Mouse (Mus musculus) mouse embryonic stem cell (cell line): ENCODE results near the gene Lss.

Experiments
- in situ Hi-C, 2 experiments: fragments of 300-500 bp; cut with MboI; formaldehyde crosslinking; loops; 1 replicate in 1 of 2; 3 replicates in 1 of 2; pipeline ENCODE4 v1.14.3; 2019 to 2020; ENCODE audit warnings: low sequenced_read_pairs in 2 of 2, low pct_unique_long_range_greater_than_20kb in 1 of 2, mixed read lengths in 1 of 2; ENCODE audit not compliant: unreplicated experiment in 1 of 2

The Lss gene

GRCm38 (mm10) chr10:76531375-76531774 lies at the start of gene Lss:
Gene Lss, plus strand, starts transcription at chr10:76531588.
- in situ Hi-C loops, result no loop called here

DNA sequence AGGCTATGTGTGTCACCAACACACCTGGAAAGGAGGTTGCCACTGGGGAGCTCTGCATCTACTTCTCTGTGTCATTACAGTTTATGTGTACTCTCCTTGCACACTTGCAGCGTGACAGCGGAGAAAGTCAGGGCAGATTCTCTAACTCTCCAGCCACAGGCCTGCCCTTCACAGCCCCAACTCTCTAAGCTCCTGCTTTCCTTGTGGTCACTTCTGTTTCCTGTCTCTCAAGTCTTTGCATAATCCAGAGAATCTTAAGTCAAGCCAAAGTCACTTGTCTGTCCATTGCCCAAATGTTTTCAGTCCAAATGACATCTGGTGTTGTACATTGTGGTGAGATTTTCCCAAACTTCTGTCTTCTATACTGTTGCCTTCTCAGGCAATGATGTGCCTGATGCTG lies 45.1 kb upstream of the Lss start:
- in situ Hi-C loops, result no loop called here

DNA sequence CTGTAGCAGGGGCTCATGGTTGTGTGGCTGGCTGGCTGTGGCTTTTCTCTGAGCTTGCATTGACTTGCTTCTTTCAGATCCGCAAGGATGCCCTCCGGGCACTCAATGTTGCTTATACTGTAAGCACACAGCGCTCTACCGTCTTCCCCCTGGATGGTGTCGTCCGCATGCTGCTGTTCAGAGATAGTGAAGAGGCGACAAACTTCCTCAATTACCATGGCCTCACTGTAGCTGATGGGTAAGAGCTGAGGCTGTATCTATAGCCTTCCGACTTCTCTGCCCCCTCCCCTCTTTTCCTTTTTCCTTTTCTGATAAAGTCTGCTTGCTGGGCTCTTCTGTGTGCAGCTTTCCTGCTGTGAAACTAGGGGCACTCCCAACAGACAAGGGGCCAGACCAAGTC lies 43.1 kb upstream of the Lss start:
- in situ Hi-C loops, result no loop called here

- in situ Hi-C loops, result no loop called here
These were observed 42.2 kb upstream of the Lss start for GRCm38 (mm10) chr10:76489205-76489604.

GRCm38 (mm10) chr10:76493527-76493926 lies 37.9 kb upstream of the Lss start:
- in situ Hi-C loops, result no loop called here

DNA sequence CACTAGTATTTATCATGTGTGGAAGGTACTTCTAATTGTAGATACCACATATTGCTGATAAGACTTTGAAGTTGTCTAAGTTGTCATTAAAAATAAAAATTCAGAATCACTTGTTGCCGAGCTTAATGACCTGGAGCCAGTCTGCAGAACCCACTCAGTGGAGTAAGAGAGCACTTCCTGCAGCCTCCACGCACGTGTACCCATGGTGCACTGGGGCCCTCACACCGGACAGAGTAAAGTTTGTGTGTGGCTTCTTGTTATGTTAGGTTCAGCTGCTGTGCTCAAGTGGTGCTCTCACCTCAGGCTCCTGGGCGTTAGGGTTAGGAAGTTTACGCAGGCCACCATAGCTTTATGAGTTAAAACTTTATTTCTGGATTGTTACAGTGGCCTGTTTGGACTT lies 35.9 kb upstream of the Lss start:
- in situ Hi-C loops, result no loop called here

GRCm38 (mm10) chr10:76496366-76496765 lies 35.0 kb upstream of the Lss start:
- in situ Hi-C loops, result no loop called here

GRCm38 (mm10) chr10:76497522-76497921 lies 33.9 kb upstream of the Lss start:
- in situ Hi-C loops, result no loop called here

DNA sequence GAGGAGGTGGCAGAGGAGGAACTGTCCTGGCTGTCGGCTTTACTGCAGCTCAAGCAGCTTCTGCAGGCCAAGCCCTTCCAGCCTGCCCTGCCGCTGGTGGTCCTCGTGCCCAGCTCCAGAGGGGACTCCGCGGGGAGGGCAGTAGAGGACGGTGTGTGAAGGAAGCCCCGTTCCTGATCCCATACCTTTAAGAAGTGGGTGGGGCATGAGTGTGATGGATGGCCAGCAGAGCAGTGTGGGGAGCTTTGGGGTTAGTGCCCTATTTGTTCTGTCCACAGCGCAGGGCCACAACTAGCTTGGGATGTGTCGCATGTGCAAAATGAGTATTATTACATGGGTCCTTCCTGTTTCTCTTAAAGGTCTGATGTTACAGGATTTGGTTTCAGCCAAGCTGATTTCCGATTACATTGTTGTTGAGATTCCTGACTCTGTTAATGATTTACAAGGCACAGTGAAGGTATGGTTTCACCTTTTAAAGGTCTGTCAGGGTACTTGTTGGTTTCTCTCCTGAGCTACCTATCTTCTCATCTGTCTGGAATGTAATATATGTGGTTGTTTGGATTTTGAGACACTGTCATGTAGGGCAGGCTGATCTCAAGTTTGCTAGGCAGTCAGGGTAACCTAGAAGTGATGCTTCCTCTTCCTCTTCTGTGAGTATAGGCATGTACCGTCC lies 27.0 kb upstream of the Lss start:
- in situ Hi-C loops, result loop anchor here in 1 of 2 experiments (5.0 kb wide), 1 partner anchor 38 kb away; no protein-coding TSS in a partner anchor

- in situ Hi-C loops, result no loop called here
These were observed 25.5 kb upstream of the Lss start for GRCm38 (mm10) chr10:76505865-76506264.

- in situ Hi-C loops, result no loop called here
These were observed 18.3 kb upstream of the Lss start for GRCm38 (mm10) chr10:76512965-76513583.

- in situ Hi-C loops, result no loop called here
These were observed 466 bp upstream of the Lss start for GRCm38 (mm10) chr10:76530922-76531321.

GRCm38 (mm10) chr10:76531828-76532227 lies 440 bp downstream of the Lss start:
- in situ Hi-C loops, result no loop called here

DNA sequence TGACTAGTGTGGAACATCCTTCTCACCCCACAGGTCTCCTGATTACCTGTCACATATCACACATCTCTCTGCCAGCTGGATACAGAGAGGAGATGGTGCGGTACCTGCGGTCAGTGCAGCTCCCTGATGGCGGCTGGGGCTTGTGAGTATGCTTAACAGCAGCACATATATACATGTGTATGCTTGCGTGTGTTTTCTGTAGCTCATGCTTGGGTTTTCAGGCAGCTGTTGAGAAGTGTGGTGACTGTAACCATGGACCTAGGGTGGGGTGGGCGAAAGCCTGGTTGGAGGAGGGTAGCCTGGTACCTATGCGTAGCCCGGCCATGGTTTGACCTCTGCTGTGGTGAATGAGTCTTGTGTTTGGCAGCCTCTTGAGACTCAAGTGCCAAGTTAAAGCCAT lies 4.1 kb downstream of the Lss start:
- in situ Hi-C loops, result no loop called here

DNA sequence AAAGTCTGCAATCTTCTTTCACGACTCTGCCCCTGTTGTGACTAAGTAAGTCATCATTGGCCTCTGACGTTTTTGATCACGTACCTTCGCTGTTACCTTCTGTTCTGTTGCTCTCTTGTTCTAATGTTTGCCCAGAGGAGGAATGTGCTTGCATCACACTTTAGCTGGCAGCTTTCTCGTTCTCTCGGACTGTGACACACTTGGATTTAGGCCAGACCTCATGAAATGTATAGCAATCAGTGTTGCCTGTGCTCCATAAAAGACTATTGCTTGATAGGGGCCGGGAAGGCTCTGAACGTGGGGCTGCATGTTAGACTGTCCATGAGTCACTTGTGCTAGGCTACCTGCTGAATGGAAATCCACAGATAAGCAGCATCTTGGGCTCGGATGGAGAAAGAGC lies 6.2 kb downstream of the Lss start:
- in situ Hi-C loops, result no loop called here

GRCm38 (mm10) chr10:76541336-76542085 lies 10.1 kb downstream of the Lss start:
- in situ Hi-C loops, result loop anchor here in 1 of 2 experiments (5.0 kb wide), 1 partner anchor 39 kb away; no protein-coding TSS in a partner anchor

DNA sequence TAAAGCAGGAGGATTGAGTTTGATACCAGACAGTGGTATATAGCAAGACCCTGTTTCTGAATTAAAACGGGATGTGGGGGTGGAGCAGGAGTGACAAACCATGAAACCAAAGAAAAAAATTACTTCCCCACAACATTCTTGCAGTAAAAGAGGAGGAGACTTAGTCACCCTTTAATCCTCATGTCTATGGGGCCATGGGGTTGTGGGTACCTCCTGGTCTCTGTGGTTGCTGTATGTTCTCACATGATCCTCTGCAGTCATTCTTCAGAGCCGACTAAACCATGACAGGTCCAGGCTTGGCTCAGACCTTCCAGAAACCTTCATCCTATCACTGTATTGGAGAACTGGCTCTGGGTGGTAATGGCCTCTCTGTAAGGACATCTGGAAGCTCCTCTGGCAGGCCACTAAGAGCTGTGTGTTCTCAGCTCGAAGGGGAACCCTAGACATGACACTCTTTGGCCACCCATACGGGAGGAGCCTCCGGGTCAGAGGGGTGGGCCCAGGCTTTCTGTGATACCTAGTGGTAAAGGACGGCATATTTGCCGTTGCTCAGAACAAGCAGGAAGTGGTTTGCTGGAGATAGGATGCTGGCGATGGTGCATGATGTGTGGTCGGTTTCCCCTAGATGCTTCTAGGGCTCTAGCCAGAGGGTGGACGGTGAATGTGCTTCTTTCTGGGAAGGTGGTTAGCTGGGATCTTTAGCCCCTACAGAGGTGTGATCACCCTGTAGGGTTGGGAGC lies 11.4 kb downstream of the Lss start:
- in situ Hi-C loops, result loop anchor here in 1 of 2 experiments (5.0 kb wide), 1 partner anchor 41 kb away; no protein-coding TSS in a partner anchor

DNA sequence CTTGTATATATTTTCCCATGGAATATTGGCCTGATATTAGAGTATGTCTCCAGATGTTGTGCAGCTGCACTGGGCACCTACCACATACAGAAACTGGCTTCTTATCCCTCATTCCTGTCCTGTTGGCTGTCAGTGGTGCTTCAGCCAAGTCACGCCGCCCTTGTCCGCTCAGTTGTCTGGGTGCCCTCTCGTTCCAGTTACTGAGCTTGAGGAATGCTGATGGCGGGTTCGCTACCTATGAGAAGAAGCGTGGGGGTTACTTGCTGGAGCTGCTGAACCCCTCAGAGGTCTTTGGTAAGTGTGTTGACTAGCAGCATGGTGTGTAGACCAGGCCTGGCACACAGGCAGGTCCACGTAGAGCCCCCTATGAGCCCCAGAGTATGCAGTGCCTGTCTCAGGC lies 15.2 kb downstream of the Lss start:
- in situ Hi-C loops, result no loop called here

GRCm38 (mm10) chr10:76548218-76548617 lies 16.8 kb downstream of the Lss start:
- in situ Hi-C loops, result no loop called here
